Mouse (Mus musculus) 3T3-L1 (cell line): ENCODE measurements at regions not wholly inside any gene's neighbourhood (a gene's known extent, or its start where the extent isn't known, plus 50 kb on each side); places are given as distances from the start of the nearest gene placed in this dataset.
"Not testable (repeated sequence)": the region's sequence is repeated elsewhere in the genome, so short reads cannot be mapped to it uniquely, and the experiment has no call there.

ENCODE experiments used
- DNase-seq: peaks from one replicate; pipeline ENCODE4 v3.0.0-alpha.2; 2015; ENCODE audit warnings: low read depth, low spot score

- not testable (repeated sequence) for DNase-seq
Measured at GRCm38 (mm10) chr6:22444856-22445255, 88.8 kb upstream of the Fam3c start.

GRCm38 (mm10) chr6:22444220-22444619 is 88.2 kb upstream of the Fam3c start:
- DNase-seq = no peak

- DNase-seq = peak; percentile 51
Measured at GRCm38 (mm10) chr6:22443573-22443972, 87.5 kb upstream of the Fam3c start.

GRCm38 (mm10) chr6:22443170-22443569 is 87.1 kb upstream of the Fam3c start:
- no peak for DNase-seq

- DNase-seq = no peak
Measured at GRCm38 (mm10) chr6:22442591-22442990, 86.5 kb upstream of the Fam3c start.

DNA sequence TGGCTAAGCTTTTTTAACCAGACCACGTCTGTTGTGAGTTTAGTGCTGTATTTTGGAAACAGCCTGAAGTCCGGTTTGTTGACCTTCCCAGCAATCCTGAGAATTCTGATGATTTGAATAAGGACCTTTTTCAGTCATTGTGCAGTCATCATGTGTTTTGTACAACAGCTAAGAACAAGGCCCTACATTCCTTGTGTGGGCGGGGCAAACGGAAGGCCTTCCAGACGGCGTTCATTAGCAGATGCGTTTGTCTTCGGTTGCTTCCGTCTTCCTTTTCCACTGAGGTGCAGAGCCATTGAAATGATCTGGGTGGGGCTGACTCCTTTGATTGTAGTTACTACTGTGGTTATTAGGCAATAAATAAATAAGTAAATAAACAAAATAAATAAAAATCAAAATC is 83.8 kb upstream of the Fam3c start:
- no peak for DNase-seq

DNA sequence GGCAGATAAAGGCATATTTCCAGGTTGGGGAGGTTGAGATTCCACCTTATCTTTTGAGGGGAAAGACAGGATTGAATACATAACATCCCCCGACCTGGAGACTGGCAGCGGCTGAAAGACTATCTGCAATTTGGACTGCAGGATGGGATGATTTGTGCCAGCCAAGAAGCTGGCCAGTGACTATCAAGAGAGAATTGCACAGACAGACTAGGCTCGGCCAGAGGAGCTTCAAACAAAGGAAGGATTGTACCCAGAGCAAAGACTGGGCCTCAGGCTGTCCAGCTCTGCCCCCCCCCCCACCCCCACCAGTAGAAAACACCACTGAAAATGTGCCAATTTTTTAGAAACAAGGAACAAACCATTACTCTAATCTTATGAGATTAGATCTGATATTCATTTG is 73.0 kb upstream of the Fam3c start:
- peak; percentile 57 for DNase-seq

DNA sequence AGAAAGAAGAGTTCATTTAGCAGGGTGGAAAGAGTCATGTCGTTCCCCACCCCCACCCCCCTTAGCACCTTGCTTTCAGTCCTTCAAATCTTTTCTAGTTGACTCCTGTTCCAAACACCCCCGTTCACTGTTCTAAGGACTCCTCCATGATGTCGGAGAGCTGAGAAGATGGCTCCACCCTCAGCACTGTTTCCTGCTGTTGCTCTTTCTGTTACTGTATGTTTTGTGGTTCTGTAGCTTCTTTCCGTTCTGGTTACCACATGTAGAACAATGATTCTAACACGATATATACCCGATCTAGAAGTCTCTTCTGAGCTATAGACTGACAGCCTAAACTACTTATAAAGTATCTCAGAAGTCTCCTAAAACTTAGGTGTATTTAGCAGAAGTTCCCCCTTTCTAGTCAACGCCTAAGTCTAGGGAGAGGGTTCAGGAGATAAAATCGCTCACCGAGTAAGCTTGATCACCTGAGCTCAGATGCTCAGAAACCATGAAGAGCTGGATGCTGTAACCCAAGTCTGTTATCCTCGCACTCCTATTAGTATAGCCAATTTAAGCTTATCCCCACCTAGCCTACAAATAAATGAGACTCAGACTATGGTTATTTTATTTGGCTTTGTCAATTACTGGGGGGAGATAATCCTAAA is 68.2 kb upstream of the Fam3c start:
- DNase-seq = no peak

GRCm38 (mm10) chr6:22423070-22423980 is 67.3 kb upstream of the Fam3c start:
- DNase-seq = no peak

DNA sequence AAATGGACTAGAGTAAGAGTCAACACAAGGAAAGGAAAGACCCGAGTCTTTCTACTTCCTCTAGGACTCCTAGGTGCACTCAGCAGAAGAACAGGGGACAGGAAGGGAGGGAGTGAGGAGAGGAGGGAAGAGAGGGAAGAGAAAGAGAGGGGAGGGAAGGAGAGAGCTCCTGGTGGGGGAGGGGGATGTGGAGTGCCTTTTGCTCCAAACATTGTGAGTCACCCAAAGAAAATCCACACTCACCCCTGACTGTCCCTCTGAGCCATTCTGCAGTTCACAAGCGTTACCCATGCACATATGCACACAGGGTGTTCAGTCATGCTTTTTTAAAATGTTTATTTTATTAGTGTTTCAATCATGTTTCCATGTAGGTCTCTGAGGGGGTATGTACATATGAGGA is 65.5 kb upstream of the Fam3c start:
- DNase-seq = peak; percentile 83

DNA sequence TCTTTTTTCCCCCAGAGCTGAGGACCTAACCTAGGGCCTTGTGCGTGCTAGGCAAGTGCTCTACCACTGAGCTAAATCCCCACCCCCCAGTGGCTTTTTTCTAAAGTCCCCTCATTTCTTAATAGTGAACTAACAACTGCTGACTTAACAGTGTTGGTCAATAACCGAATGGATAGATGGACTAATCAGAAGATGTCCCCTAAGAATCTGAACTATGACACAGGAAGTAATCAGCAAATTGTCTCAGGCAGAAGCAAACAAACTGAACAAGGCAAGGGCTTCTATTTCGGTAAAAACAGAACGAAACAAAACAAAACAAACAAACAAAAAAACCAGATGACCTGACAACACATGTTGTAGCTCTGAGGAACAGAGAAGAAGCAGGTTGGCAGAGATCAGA is 62.2 kb upstream of the Fam3c start:
- no peak for DNase-seq

GRCm38 (mm10) chr6:22417189-22417588 is 61.1 kb upstream of the Fam3c start:
- DNase-seq = no peak

DNA sequence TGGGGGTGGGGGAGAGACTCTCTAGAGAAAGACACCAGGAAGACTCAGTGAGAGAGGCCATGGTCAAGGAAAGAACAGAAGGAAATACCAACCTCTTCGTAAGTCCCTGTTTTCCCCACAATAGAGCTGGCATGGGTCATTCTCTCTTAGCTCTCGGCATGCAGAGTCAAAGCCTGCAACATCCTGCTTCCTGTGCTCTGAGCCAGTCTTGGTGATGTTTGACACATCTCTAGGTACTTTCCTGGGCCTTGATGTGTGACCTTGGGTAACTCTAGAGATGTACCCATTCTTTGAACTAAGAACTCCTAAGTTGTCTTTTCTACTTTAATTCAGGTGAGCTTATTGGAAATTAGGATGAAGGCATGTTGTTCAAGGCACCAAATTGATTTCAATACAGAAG is 55.8 kb upstream of the Fam3c start:
- DNase-seq = no peak

DNA sequence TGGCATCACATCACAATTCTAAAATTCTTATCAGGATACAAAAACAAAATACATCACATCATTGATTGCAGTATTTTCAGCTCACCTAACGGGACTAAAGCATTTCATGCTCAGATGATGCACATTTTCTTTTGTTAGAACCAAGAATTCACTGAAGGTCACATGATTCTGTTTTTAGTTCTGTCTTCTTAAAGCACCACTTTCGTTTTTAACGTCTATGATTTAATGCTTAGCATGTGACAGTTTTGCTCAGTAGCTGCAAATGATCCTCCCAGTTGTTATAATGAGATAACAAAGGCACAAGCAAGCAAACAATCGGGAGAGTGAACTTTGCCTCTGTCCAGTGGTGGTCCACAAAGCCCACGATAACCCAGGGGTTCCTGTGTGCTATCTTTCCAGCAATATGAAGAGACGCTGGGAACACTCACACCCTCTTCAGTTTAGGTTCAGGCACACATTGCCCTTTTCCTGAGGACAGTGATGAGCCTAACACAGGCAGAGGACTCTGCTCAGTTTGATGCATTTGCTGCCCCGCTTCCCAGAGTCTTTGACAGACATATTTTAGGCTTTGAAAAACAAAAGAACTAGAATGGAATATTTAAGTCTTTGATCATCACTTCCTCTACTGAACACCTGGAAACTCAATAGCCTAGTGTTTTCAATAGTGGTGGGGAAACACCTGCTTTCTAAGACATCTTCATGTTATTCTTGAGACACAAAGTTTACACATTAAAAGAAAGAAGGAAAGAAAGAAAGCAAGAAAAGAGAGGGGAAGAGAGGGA is 53.0 kb upstream of the Fam3c start:
- no peak for DNase-seq
